23 mouse cellular contexts compared by ENCODE assay signal in genomic region chr12:41386685-41387084, GRCm38 (mm10).
DNase-seq lines count a peak whose midpoint lies in the region; ATAC-seq and TF ChIP-seq lines count a peak whose summit lies in the region.
"Had no signal": no experiment of that assay in that cellular context is flagged by ENCODE, and none has a peak within 500 bp of the region (broad histone marks: within the 10 kb centered on the region; RNA-seq: fewer than 3 reads in every experiment).

No protein-coding gene starts in this region.

- no peaks in the 10 kb centered on the region for H3K27me3 ChIP-seq in ES-Bruce4 (ENCODE audit: control insufficient read depth, insufficient read depth, low read length, poor library complexity, severe bottlenecking)
- H3K27me3 ChIP-seq in forebrain, embryonic 10.5 days (ENCODE audit: poor library complexity, severe bottlenecking), result no peaks in the 10 kb centered on the region
- no peaks in the 10 kb centered on the region for H3K27me3 ChIP-seq in hindbrain, embryonic 11.5 days (ENCODE audit: control insufficient read depth, insufficient read depth, low read length)
- H3K27me3 ChIP-seq: CH12.LX; embryonic facial prominence, embryonic 12.5 days; forebrain, embryonic 12.5 days had no signal

- H3K27ac ChIP-seq in ES-Bruce4 (ENCODE audit: insufficient read depth, low read length) (peak overlapping the region; percentile 28; the same call in 1 of the 2 replicates), ES-E14 (ENCODE audit: insufficient read depth, low read depth, low read length, poor library complexity, severe bottlenecking) (no peak overlapping the region; the same call in 1 of the 2 replicates)
- no peak overlapping the region for H3K27ac ChIP-seq in forebrain, embryonic 10.5 days
- H3K27ac ChIP-seq in hindbrain, embryonic 11.5 days (ENCODE audit: low read depth, low read length), result no peak overlapping the region
- H3K27ac ChIP-seq: embryonic facial prominence, embryonic 10.5 days; embryonic facial prominence, embryonic 12.5 days; forebrain, embryonic 12.5 days had no signal

- no peaks in the 10 kb centered on the region for H3K4me1 ChIP-seq in ES-Bruce4 (ENCODE audit: control insufficient read depth, insufficient read depth, low read length)
- peaks cover 0 to 18% of the 10 kb centered on the region in 2 experiments; a peak in 2 of 4 replicates for H3K4me1 ChIP-seq in ES-E14 (ENCODE audit: control insufficient read depth in 2 of 2, insufficient read depth in 2 of 2, low read length in 2 of 2, poor library complexity in 1 of 2)
- no peaks in the 10 kb centered on the region for H3K4me1 ChIP-seq in forebrain, embryonic 10.5 days
- no peaks in the 10 kb centered on the region for H3K4me1 ChIP-seq in hindbrain, embryonic 11.5 days (replicated peaks; ENCODE audit: control insufficient read depth, insufficient read depth, low read length)
- H3K4me1 ChIP-seq: embryonic facial prominence, embryonic 10.5 days; embryonic facial prominence, embryonic 12.5 days; forebrain, embryonic 12.5 days had no signal

- TF ChIP-seq POLR2A in ES-Bruce4 (IDR thresholded peaks at IDR 0.05; ENCODE audit: insufficient read depth, low read length), result no peak

- TF ChIP-seq CTCF in ES-Bruce4 (IDR thresholded peaks at IDR 0.05; ENCODE audit: low read depth, low read length), result no peak

- peak; percentile 61; the same call in 1 of the 2 replicates for TF ChIP-seq EP300 in ES-Bruce4 (IDR thresholded peaks at IDR 0.05; ENCODE audit: insufficient read depth, low read depth, low read length)

- 89% methylated on average over 1 of the region's 1 CpGs for WGBS in forebrain, embryonic 10.5 days
- 72% methylated on average over 1 of the region's 1 CpGs for WGBS in hindbrain, embryonic 11.5 days

- DNase-seq in ES-E14 (ENCODE audit: low read depth, low spot score) (peak; percentile 37), WW6 (ENCODE audit: low read depth, low spot score) (peak; percentile 24)
- no peak for DNase-seq in forebrain, embryonic 10.5 days (ENCODE audit: extremely low spot score, low spot score)
- no peak for DNase-seq in hindbrain, embryonic 11.5 days (ENCODE audit: low spot score)
- no peak for DNase-seq in ovary, postnatal 10 days (ENCODE audit: low spot score)
- DNase-seq: adrenal gland, adult 8-10 months; adrenal gland, postnatal 14 days; adrenal gland, postnatal 36 days; B cell, adult 2 months; cerebellum, adult 11-12 months; cerebellum, adult 2 months; cerebellum, adult 9-10 months; cerebellum, postnatal 10 days; cerebellum, postnatal 25 days had no signal

- in situ Hi-C loops in ES-E14 (cut with MboI; ENCODE audit: low sequenced_read_pairs in 2 of 2, unreplicated experiment in 2 of 2), result no loop called here

- H3K4me3 ChIP-seq in ES-Bruce4 (ENCODE audit: low read depth, low read length), result no peak overlapping the region
- H3K4me3 ChIP-seq in ES-E14 (ENCODE audit: insufficient read depth in 1 of 2, low read depth in 1 of 2, low read length in 2 of 2, poor library complexity in 1 of 2, severe bottlenecking in 1 of 2), result no peak overlapping the region
- no peak overlapping the region for H3K4me3 ChIP-seq in forebrain, embryonic 10.5 days
- no peak overlapping the region for H3K4me3 ChIP-seq in hindbrain, embryonic 11.5 days (ENCODE audit: low read depth, low read length)
- H3K4me3 ChIP-seq: embryonic facial prominence, embryonic 10.5 days; embryonic facial prominence, embryonic 12.5 days; forebrain, embryonic 12.5 days had no signal

- H3K9ac ChIP-seq in ES-Bruce4 (ENCODE audit: low read depth, poor library complexity, severe bottlenecking) (no peak overlapping the region), ES-E14 (ENCODE audit: insufficient read depth, low read depth, low read length, poor library complexity, severe bottlenecking) (no peak overlapping the region)
- no peak overlapping the region for H3K9ac ChIP-seq in hindbrain, embryonic 11.5 days (ENCODE audit: low read depth, low read length)
- H3K9ac ChIP-seq: embryonic facial prominence, embryonic 12.5 days; forebrain, embryonic 12.5 days had no signal

- H3K9me3 ChIP-seq in ES-Bruce4 (replicated peaks; ENCODE audit: control insufficient read depth, insufficient read depth, low read length, poor library complexity, severe bottlenecking) (no peaks in the 10 kb centered on the region), ES-E14 (ENCODE audit: control insufficient read depth, insufficient read depth, low read depth, low read length) (no peaks in the 10 kb centered on the region)
- no peaks in the 10 kb centered on the region for H3K9me3 ChIP-seq in forebrain, embryonic 10.5 days
- no peaks in the 10 kb centered on the region for H3K9me3 ChIP-seq in hindbrain, embryonic 11.5 days (ENCODE audit: control insufficient read depth, low read length)
- H3K9me3 ChIP-seq: embryonic facial prominence, embryonic 10.5 days; embryonic facial prominence, embryonic 12.5 days; forebrain, embryonic 12.5 days had no signal

- H3K36me3 ChIP-seq in ES-Bruce4 (ENCODE audit: control insufficient read depth, insufficient read depth, low read length, poor library complexity, severe bottlenecking) (no peaks in the 10 kb centered on the region), ES-E14 (ENCODE audit: control insufficient read depth, insufficient read depth, low read length, poor library complexity, severe bottlenecking) (no peaks in the 10 kb centered on the region)
- no peaks in the 10 kb centered on the region for H3K36me3 ChIP-seq in forebrain, embryonic 10.5 days (replicated peaks)
- no peaks in the 10 kb centered on the region for H3K36me3 ChIP-seq in hindbrain, embryonic 11.5 days (ENCODE audit: control insufficient read depth, insufficient read depth, low read length)
- H3K36me3 ChIP-seq: embryonic facial prominence, embryonic 10.5 days; embryonic facial prominence, embryonic 12.5 days; forebrain, embryonic 12.5 days had no signal

- ATAC-seq in hindbrain, embryonic 11.5 days (ENCODE audit: low FRiP score), result no peak
- ATAC-seq: activated CD4-positive, CD25-positive, alpha-beta regulatory T cell, adult 4 months; CD4-positive, CD25-positive, alpha-beta regulatory T cell, adult 4 months; forebrain, embryonic 14.5 days; forebrain, embryonic 16.5 days had no signal

- no peak overlapping the region for H3K4me2 ChIP-seq in hindbrain, embryonic 11.5 days (replicated peaks; ENCODE audit: low read depth, low read length)
- H3K4me2 ChIP-seq: embryonic facial prominence, embryonic 12.5 days; forebrain, embryonic 12.5 days had no signal

TF ChIP-seq in ES-E14, 5 proteins besides CTCF, POLR2A, EP300 and RAD21:
- TF ChIP-seq ZNF384 (IDR thresholded peaks at IDR 0.05; ENCODE audit: low read depth, low read length), result no peak
TF ChIP-seq in ES-E14: peak in this region for 0.

Comparison
In these comparisons a context has a peak if more than half of its experiments do, and no peak if none do; other contexts are left out.
1. DNase-seq: peak in ES-E14 (single experiment) and WW6 (single experiment); none in forebrain, embryonic 10.5 days (single experiment), hindbrain, embryonic 11.5 days (single experiment) and ovary, postnatal 10 days (single experiment).